Mouse (Mus musculus) bone marrow, adult 2 months (tissue): ENCODE measurements around the gene Egflam.

ENCODE experiments used
- CTCF ChIP-seq: fragments of 200-500 bp; IDR thresholded peaks from 2 replicates; pipeline ENCODE4 v1.5.1; 2011; ENCODE audit warnings: low read length, control low read depth; ENCODE audit not compliant: control insufficient read depth, insufficient read depth
- POLR2A ChIP-seq: fragments of 200-500 bp; IDR thresholded peaks from 2 replicates; pipeline ENCODE4 v1.6.1; 2011; ENCODE audit warnings: low read depth, mild to moderate bottlenecking, control low read depth, low read length, borderline replicate concordance; ENCODE audit not compliant: control insufficient read depth

- no peak for TF ChIP-seq CTCF
- no peak for TF ChIP-seq POLR2A
These were observed 217.6 kb downstream of the Egflam start for GRCm38 (mm10) chr15:7180576-7180975.
